Mouse (Mus musculus) midbrain, embryonic 12.5 days (tissue): ENCODE data around the gene Hap1. TPM values are rescaled to one million over a fixed set of nuclear protein-coding genes. Genes with fewer than 3 reads are reported as not detected.

Experiments used
- ATAC-seq: fragments of 200-750 bp; cut with Nextera tagmentation; 2 replicates; pipeline ENCODE4 v1.8.0; 2017; ENCODE audit warnings: low read depth, moderate TSS enrichment, moderate library complexity; ENCODE audit not compliant: low FRiP score
- H3K27ac ChIP-seq: fragments of 300-500 bp; sonication (generic); replicated peaks from 2 replicates; pipeline ENCODE4 v1.5.1; 2016; ENCODE audit warnings: mild to moderate bottlenecking
- H3K27me3 ChIP-seq: fragments of 300-500 bp; sonication (generic); 2 replicates; pipeline ENCODE4 v1.6.1; 2016; ENCODE audit warnings: mild to moderate bottlenecking
- H3K36me3 ChIP-seq: fragments of 300-500 bp; sonication (generic); 2 replicates; pipeline ENCODE4 v1.6.1; 2016
- H3K4me1 ChIP-seq: fragments of 300-500 bp; sonication (generic); 2 replicates; pipeline ENCODE4 v1.6.1; 2016
- H3K4me2 ChIP-seq: fragments of 300-500 bp; sonication (generic); replicated peaks from 2 replicates; pipeline ENCODE4 v1.6.1; 2016; ENCODE audit warnings: mild to moderate bottlenecking, moderate library complexity
- H3K4me3 ChIP-seq: fragments of 300-500 bp; sonication (generic); 2 replicates; pipeline ENCODE4 v1.5.1; 2016; ENCODE audit warnings: mild to moderate bottlenecking
- H3K9ac ChIP-seq: fragments of 300-500 bp; sonication (generic); replicated peaks from 2 replicates; pipeline ENCODE4 v1.6.1; 2016; ENCODE audit warnings: mild to moderate bottlenecking, moderate library complexity
- H3K9me3 ChIP-seq: fragments of 300-500 bp; sonication (generic); 2 replicates; pipeline ENCODE4 v1.6.1; 2016; ENCODE audit warnings: mild to moderate bottlenecking
- WGBS: fragments of 180-500 bp; shearing (Covaris S2); methylation state at CpG from one replicate; pipeline ENCODE4 v1.1.7; 2016; 5-methylcytosine and 5-hydroxymethylcytosine counted together
- polyA plus RNA-seq: library from polyadenylated mRNA; unstranded; fragments of >200 nt; fragmentation: Nextera tagmentation; extraction: Ambion mirVana; gene quantifications from 2 replicates; pipeline ENCODE4 v1.2.1, GENCODE M21; 2016

Gene Hap1
- polyA plus RNA-seq = 72.8 and 86.6 TPM in 2 replicates

DNA sequence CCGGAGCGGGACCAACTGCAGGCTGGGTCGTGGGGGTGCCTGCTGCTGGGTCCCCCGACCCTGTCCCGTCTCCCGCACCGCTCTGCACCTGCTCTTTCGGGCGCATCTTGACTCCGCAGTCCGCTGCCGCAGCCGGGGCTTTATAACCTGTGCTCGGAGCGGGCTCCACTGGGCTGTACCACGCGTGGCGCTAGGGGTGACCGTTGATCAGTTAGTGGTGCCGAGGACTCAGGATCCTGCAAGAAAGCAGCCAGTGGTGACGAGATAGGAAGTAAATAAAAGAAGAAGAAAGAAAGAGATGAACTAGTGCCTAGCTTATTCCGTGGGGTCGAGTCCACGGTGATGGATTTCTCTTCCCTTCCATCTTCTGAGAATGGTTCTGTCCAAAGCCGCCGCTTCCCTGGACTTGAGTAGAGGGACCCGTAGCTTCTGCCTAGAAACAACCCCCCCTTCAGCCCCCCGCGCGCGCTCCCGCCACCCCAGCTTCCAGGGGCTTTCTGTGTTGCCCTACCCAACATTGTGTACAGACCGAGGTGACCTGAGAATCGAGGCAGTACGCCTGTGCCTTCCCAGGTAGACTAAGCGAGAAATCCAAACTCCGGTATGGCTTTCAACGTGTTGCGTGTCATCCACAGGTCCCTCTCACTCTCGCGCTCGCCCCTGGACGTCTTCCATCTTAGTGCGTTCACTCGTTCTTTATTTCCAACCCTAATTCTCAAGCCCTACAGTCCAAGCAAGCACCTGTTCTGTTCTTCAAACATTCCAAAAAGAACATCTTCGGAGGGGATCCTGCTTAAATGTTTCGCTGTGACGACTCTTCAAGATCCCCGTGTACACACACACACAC, at the start of gene Hap1:
TSS of gene Hap1 (minus strand) at position 157 of the 847 bp plus-strand sequence.
- WGBS = 1% methylated on average over 49 of the region's 49 CpGs
- H3K27me3 ChIP-seq = peaks cover 59% of the 10 kb centered on the region
- H3K4me3 ChIP-seq = peak within 1 kb of the TSS; percentile 80
- H3K27ac ChIP-seq = peak within 1 kb of the TSS; percentile 61
- peaks cover 13% of the 10 kb centered on the region for H3K36me3 ChIP-seq
- H3K9me3 ChIP-seq = no peaks in the 10 kb centered on the region
- H3K4me2 ChIP-seq = peak within 1 kb of the TSS; percentile 97
- peak; percentile 65 for ATAC-seq
- peak within 1 kb of the TSS; percentile 72 for H3K9ac ChIP-seq
- H3K4me1 ChIP-seq = peaks cover 29% of the 10 kb centered on the region

DNA sequence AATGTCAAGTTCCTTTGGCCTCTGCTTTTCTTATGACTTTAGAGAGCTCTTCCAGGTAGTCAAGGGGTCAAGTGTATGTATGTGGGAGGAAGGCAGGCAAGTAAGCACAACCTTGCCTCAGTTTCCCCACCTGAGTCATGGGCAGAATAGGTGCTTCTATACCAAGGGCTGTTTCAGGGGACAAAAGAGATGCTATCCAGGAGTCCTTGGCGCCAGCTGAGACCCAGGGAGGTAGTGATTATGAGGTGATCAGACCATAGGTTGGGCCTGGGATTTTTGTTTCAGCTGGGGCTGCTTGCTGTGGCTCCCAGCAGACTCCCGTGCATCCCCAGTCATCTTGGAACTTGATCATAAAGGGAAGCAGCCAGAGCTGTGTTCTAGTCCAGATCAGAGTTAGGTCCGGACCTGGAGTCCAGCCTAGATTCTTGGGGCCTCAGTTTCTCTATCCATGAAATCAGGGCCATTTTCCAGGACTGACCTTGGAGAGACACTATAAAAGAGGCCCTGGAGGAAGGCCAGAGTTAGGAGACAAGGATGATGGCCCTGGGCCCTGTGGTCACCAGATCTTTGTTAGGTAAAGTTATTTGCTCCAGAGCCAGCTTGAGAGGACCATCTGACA, 48.6 kb upstream of the Hap1 start:
- Histone ChIP-seq H3K4me3 (no peak overlapping the region), H3K4me2 (no peak overlapping the region), H3K27ac (no peak overlapping the region), H3K9ac (no peak overlapping the region), H3K27me3 (0 out of 2 replicates have a peak, but pooled peaks cover 5% of the 10 kb centered on the region), H3K36me3 (no peaks in the 10 kb centered on the region), H3K9me3 (no peaks in the 10 kb centered on the region), H3K4me1 (peaks cover 3% of the 10 kb centered on the region; the same call in 1 of the 2 replicates)
- 81% methylated on average over 3 of the region's 3 CpGs for WGBS
- no peak for ATAC-seq

DNA sequence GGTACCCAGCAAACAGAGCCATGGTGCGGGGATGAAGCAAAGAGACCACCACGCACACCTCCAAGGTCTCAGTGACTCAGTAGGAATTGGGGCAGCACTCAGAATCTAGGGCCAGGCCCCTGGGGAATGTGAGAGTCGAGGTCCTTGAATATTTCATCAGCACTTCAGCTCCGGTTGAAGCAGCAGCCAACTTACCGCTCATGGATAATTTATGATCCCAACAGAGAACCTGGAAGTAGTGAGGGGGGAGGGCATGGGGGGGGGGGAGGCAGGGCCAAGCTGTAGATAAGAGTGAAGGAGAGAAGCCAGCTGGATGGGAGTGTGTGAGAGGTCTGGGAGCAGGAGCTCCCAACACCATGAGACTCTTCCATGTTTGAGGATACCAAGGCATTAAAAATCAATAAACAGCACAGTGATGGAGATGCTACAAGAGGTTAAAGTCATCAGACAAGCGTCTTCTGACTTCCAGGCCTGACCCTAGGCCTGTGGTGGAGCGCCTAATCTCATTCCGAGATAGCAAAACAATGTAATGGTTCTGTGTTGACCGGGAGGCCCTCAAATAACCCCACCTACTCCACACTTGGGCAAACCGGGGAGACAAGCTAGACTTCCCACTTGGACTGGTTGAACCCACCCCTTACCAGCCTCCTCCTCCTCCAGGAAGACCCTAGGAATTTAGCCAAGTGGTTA, 47.7 kb upstream of the Hap1 start:
- H3K9ac ChIP-seq = no peak overlapping the region
- H3K36me3 ChIP-seq = no peaks in the 10 kb centered on the region
- no peak for ATAC-seq
- H3K27me3 ChIP-seq = 0 out of 2 replicates have a peak, but pooled peaks cover 5% of the 10 kb centered on the region
- H3K4me1 ChIP-seq = peaks cover 3% of the 10 kb centered on the region; the same call in 1 of the 2 replicates
- 65% methylated on average over 10 of the region's 10 CpGs for WGBS
- no peak overlapping the region for H3K27ac ChIP-seq
- no peaks in the 10 kb centered on the region for H3K9me3 ChIP-seq
- H3K4me3 ChIP-seq = no peak overlapping the region
- no peak overlapping the region for H3K4me2 ChIP-seq

- H3K4me2 ChIP-seq = no peak overlapping the region
- no peak overlapping the region for H3K4me3 ChIP-seq
- no peaks in the 10 kb centered on the region for H3K36me3 ChIP-seq
- 0 out of 2 replicates have a peak, but pooled peaks cover 5% of the 10 kb centered on the region for H3K27me3 ChIP-seq
- H3K9ac ChIP-seq = no peak overlapping the region
- ATAC-seq = no peak
- H3K4me1 ChIP-seq = peaks cover 3% of the 10 kb centered on the region; the same call in 1 of the 2 replicates
- no peaks in the 10 kb centered on the region for H3K9me3 ChIP-seq
- 82% methylated on average over 2 of the region's 2 CpGs for WGBS
- no peak overlapping the region for H3K27ac ChIP-seq
Measured at GRCm38 (mm10) chr11:100402682-100403081, 46.8 kb upstream of the Hap1 start.

GRCm38 (mm10) chr11:100402240-100402639, 46.3 kb upstream of the Hap1 start:
- no peak for ATAC-seq
- Histone ChIP-seq H3K36me3 (no peaks in the 10 kb centered on the region), H3K27me3 (peaks cover 7% of the 10 kb centered on the region), H3K9me3 (no peaks in the 10 kb centered on the region), H3K4me2 (no peak overlapping the region), H3K27ac (no peak overlapping the region), H3K4me3 (no peak overlapping the region), H3K4me1 (peaks cover 5% of the 10 kb centered on the region), H3K9ac (no peak overlapping the region)
- WGBS = 54% methylated on average over 6 of the region's 6 CpGs

- Histone ChIP-seq H3K27me3 (peaks cover 21% of the 10 kb centered on the region), H3K9ac (no peak overlapping the region), H3K9me3 (no peaks in the 10 kb centered on the region), H3K36me3 (no peaks in the 10 kb centered on the region), H3K4me2 (no peak overlapping the region), H3K4me1 (peaks cover 19% of the 10 kb centered on the region), H3K27ac (no peak overlapping the region), H3K4me3 (no peak overlapping the region)
- no peak for ATAC-seq
- 78% methylated on average over 6 of the region's 6 CpGs for WGBS
Measured at GRCm38 (mm10) chr11:100400842-100401241, 44.9 kb upstream of the Hap1 start.

GRCm38 (mm10) chr11:100399727-100400538, 44.0 kb upstream of the Hap1 start:
- Histone ChIP-seq H3K27me3 (peaks cover 30% of the 10 kb centered on the region), H3K27ac (no peak overlapping the region), H3K4me1 (peaks cover 28% of the 10 kb centered on the region), H3K9me3 (no peaks in the 10 kb centered on the region), H3K4me3 (no peak overlapping the region), H3K9ac (no peak overlapping the region), H3K36me3 (no peaks in the 10 kb centered on the region), H3K4me2 (no peak overlapping the region)
- no peak for ATAC-seq
- 77% methylated on average over 12 of the region's 12 CpGs for WGBS

GRCm38 (mm10) chr11:100399320-100399719, 43.4 kb upstream of the Hap1 start:
- Histone ChIP-seq H3K36me3 (no peaks in the 10 kb centered on the region), H3K27ac (no peak overlapping the region), H3K4me1 (peaks cover 28% of the 10 kb centered on the region), H3K4me3 (no peak overlapping the region), H3K9ac (no peak overlapping the region), H3K4me2 (no peak overlapping the region), H3K9me3 (no peaks in the 10 kb centered on the region), H3K27me3 (peaks cover 36% of the 10 kb centered on the region)
- ATAC-seq = no peak
- 88% methylated on average over 9 of the region's 9 CpGs for WGBS

- no peak for ATAC-seq
Measured at GRCm38 (mm10) chr11:100398517-100398916, 42.6 kb upstream of the Hap1 start.

GRCm38 (mm10) chr11:100397600-100398389, 41.9 kb upstream of the Hap1 start, which contains the start of gene Jup:
TSS of gene Jup (minus strand) at chr11:100397763.
- peak within 1 kb of the TSS; percentile 64 for H3K4me3 ChIP-seq
- WGBS = 2% methylated on average over 36 of the region's 37 CpGs
- peak within 1 kb of the TSS; percentile 56; the same call in 1 of the 2 replicates for H3K27ac ChIP-seq
- peaks cover 25% of the 10 kb centered on the region for H3K4me1 ChIP-seq
- H3K27me3 ChIP-seq = peaks cover 41% of the 10 kb centered on the region
- H3K4me2 ChIP-seq = peak within 1 kb of the TSS; percentile 59
- H3K9me3 ChIP-seq = no peaks in the 10 kb centered on the region
- peak; percentile 98 for ATAC-seq
- peak within 1 kb of the TSS; percentile 78 for H3K9ac ChIP-seq
- no peaks in the 10 kb centered on the region for H3K36me3 ChIP-seq

More at GRCm38 (mm10) chr11:100398517-100398916, 42.6 kb upstream of the Hap1 start:
- Histone ChIP-seq H3K27me3 (peaks cover 41% of the 10 kb centered on the region), H3K9me3 (no peaks in the 10 kb centered on the region), H3K4me3 (no peak overlapping the region), H3K4me2 (no peak overlapping the region), H3K36me3 (no peaks in the 10 kb centered on the region), H3K4me1 (peaks cover 28% of the 10 kb centered on the region), H3K27ac (no peak overlapping the region), H3K9ac (no peak overlapping the region)
- 94% methylated on average over 7 of the region's 7 CpGs for WGBS
